Mouse (Mus musculus): ENCODE measurements around the gene Phactr2. TPM values are rescaled to one million over a fixed set of nuclear protein-coding genes. Genes with fewer than 3 reads are reported as not detected.

The Phactr2 gene
- polyA plus RNA-seq, 2 experiments, result 1.5 to 3.5 TPM

GRCm38 (mm10) chr10:13220061-13220460 lies 254.2 kb downstream of the Phactr2 start:
- Histone ChIP-seq H3K27ac (no peak overlapping the region), H3K9ac (replicated peaks) (no peak overlapping the region), H3K36me3 (replicated peaks; ENCODE audit: control insufficient read depth, insufficient read depth, low read depth) (no peaks in the 10 kb centered on the region), H3K4me1 (replicated peaks; ENCODE audit: control insufficient read depth in 2 of 2, insufficient read depth in 2 of 2, low read length in 1 of 2) (peaks cover 0 to 5% of the 10 kb centered on the region in 2 experiments; a peak in 2 of 4 replicates), H3K9me3 (ENCODE audit: control insufficient read depth, low read length) (no peaks in the 10 kb centered on the region), H3K27me3 (ENCODE audit: control insufficient read depth, insufficient read depth, low read length) (no peaks in the 10 kb centered on the region), H3K4me3 (ENCODE audit: insufficient read depth in 1 of 2, low read depth in 2 of 2, low read length in 2 of 2) (no peak overlapping the region), H3K4me2 (ENCODE audit: low read depth) (no peak overlapping the region)
- 54% methylated on average over 1 of the region's 1 CpGs for WGBS (ENCODE audit: insufficient replicate concordance)
- no peak for TF ChIP-seq EP300 (IDR thresholded peaks at IDR 0.05; ENCODE audit: low read depth)
- no peak for DNase-seq (ENCODE audit: low read depth in 3 of 3, low spot score in 3 of 3)
- no peak for ATAC-seq (ENCODE audit: insufficient read depth)

- no peak for TF ChIP-seq EP300 (IDR thresholded peaks at IDR 0.05; ENCODE audit: low read depth)
- TF ChIP-seq CTCF (IDR thresholded peaks at IDR 0.05; ENCODE audit: low read depth), result no peak
- no peak overlapping the region for H3K27ac ChIP-seq
- no peaks in the 10 kb centered on the region for H3K9me3 ChIP-seq (ENCODE audit: control insufficient read depth, low read length)
- H3K4me3 ChIP-seq (ENCODE audit: insufficient read depth in 1 of 2, low read depth in 2 of 2, low read length in 2 of 2), result no peak overlapping the region
- no peak overlapping the region for H3K4me2 ChIP-seq (ENCODE audit: low read depth)
- WGBS (ENCODE audit: insufficient replicate concordance), result 64% methylated on average over 12 of the region's 12 CpGs
- H3K4me1 ChIP-seq (replicated peaks; ENCODE audit: control insufficient read depth in 2 of 2, insufficient read depth in 2 of 2, low read length in 1 of 2), result peaks cover 0 to 12% of the 10 kb centered on the region in 2 experiments; a peak in 2 of 4 replicates
- H3K36me3 ChIP-seq (replicated peaks; ENCODE audit: control insufficient read depth, insufficient read depth, low read depth), result no peaks in the 10 kb centered on the region
- ATAC-seq (ENCODE audit: insufficient read depth) (no peak), DNase-seq (ENCODE audit: low read depth in 3 of 3, low spot score in 3 of 3) (no peak)
- H3K27me3 ChIP-seq (ENCODE audit: control insufficient read depth, insufficient read depth, low read length), result no peaks in the 10 kb centered on the region
- H3K9ac ChIP-seq (replicated peaks), result no peak overlapping the region
Measured at GRCm38 (mm10) chr10:13213956-13214355, 260.3 kb downstream of the Phactr2 start.

GRCm38 (mm10) chr10:13212829-13213228 lies 261.4 kb downstream of the Phactr2 start:
- no peak for DNase-seq (ENCODE audit: low read depth in 3 of 3, low spot score in 3 of 3)
- WGBS (ENCODE audit: insufficient replicate concordance), result 60% methylated on average over 6 of the region's 6 CpGs
- Histone ChIP-seq H3K9ac (replicated peaks) (no peak overlapping the region), H3K4me1 (replicated peaks; ENCODE audit: control insufficient read depth in 2 of 2, insufficient read depth in 2 of 2, low read length in 1 of 2) (peaks cover 0 to 12% of the 10 kb centered on the region in 2 experiments; a peak in 2 of 4 replicates), H3K27me3 (ENCODE audit: control insufficient read depth, insufficient read depth, low read length) (no peaks in the 10 kb centered on the region), H3K9me3 (ENCODE audit: control insufficient read depth, low read length) (no peaks in the 10 kb centered on the region), H3K4me3 (ENCODE audit: insufficient read depth in 1 of 2, low read depth in 2 of 2, low read length in 2 of 2) (no peak overlapping the region), H3K27ac (no peak overlapping the region), H3K4me2 (ENCODE audit: low read depth) (no peak overlapping the region), H3K36me3 (replicated peaks; ENCODE audit: control insufficient read depth, insufficient read depth, low read depth) (no peaks in the 10 kb centered on the region)
- ATAC-seq (ENCODE audit: insufficient read depth), result no peak
- TF ChIP-seq EP300 (IDR thresholded peaks at IDR 0.05; ENCODE audit: low read depth) (no peak), CTCF (IDR thresholded peaks at IDR 0.05; ENCODE audit: low read depth) (no peak)

DNA sequence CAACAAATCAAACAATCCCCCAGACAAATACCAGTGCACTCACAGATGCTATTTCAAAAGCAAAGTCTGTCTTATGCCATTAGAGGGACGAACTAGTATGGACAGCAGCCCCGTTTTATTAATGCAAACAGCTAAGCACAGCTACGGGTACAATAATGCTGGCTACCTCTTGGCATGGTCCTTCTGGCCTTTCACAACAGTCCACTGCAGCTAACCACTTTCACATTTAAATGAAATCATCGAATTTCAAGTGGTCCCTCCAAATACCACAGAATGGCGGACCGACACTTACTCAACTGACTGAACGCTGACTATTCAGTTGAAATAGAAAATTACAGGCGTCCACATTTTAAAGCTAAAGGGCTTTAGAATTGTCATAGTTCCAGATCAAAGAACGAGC lies 261.9 kb downstream of the Phactr2 start:
- no peaks in the 10 kb centered on the region for H3K36me3 ChIP-seq (replicated peaks; ENCODE audit: control insufficient read depth, insufficient read depth, low read depth)
- H3K9ac ChIP-seq (replicated peaks), result no peak overlapping the region
- H3K4me3 ChIP-seq (ENCODE audit: insufficient read depth in 1 of 2, low read depth in 2 of 2, low read length in 2 of 2), result no peak overlapping the region
- 70% methylated on average over 9 of the region's 9 CpGs for WGBS (ENCODE audit: insufficient replicate concordance)
- no peaks in the 10 kb centered on the region for H3K27me3 ChIP-seq (ENCODE audit: control insufficient read depth, insufficient read depth, low read length)
- H3K4me2 ChIP-seq (ENCODE audit: low read depth), result no peak overlapping the region
- peaks cover 0 to 12% of the 10 kb centered on the region in 2 experiments; a peak in 2 of 4 replicates for H3K4me1 ChIP-seq (replicated peaks; ENCODE audit: control insufficient read depth in 2 of 2, insufficient read depth in 2 of 2, low read length in 1 of 2)
- DNase-seq (ENCODE audit: low read depth in 3 of 3, low spot score in 3 of 3) (no peak), ATAC-seq (ENCODE audit: insufficient read depth) (no peak)
- H3K27ac ChIP-seq, result no peak overlapping the region
- H3K9me3 ChIP-seq (ENCODE audit: control insufficient read depth, low read length), result no peaks in the 10 kb centered on the region
- TF ChIP-seq CTCF (IDR thresholded peaks at IDR 0.05; ENCODE audit: low read depth) (no peak), EP300 (IDR thresholded peaks at IDR 0.05; ENCODE audit: low read depth) (no peak)

DNA sequence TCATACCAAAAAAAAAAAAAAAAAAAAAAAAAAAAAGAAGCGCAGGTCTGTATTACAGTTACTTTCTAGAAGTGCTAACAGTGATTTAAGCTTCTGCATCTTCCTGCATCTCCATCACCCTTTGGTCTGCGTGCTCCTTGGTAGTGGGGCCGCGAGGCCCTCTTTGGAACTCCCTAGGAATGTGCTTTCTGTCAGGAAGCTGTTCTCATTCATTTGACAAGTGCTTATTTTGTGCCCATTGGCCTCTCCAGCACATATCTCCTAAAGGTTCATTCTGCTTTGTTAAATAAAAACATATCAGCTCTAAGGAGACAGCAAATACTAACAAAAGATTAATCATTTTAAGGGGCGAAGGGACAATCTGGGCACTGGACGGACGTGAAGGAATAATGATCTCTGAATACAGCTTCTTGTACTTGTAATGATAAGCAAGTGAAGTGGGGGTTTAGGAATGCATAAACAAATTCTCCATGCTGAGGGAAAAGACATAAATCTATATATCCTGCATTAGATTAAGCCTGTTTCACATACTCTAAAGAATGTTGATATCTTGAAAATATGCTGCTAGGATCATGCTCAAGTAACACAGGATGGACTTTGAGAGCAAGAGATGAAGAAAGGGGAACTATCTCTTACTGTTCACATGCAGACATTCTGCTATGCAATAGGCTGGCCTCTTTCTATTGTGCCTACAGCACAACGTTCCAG lies 264.1 kb downstream of the Phactr2 start:
- Histone ChIP-seq H3K9ac (replicated peaks) (no peak overlapping the region), H3K36me3 (replicated peaks; ENCODE audit: control insufficient read depth, insufficient read depth, low read depth) (no peaks in the 10 kb centered on the region), H3K4me2 (ENCODE audit: low read depth) (no peak overlapping the region), H3K27ac (no peak overlapping the region), H3K27me3 (ENCODE audit: control insufficient read depth, insufficient read depth, low read length) (no peaks in the 10 kb centered on the region), H3K4me3 (ENCODE audit: insufficient read depth in 1 of 2, low read depth in 2 of 2, low read length in 2 of 2) (no peak overlapping the region), H3K4me1 (replicated peaks; ENCODE audit: control insufficient read depth in 2 of 2, insufficient read depth in 2 of 2, low read length in 1 of 2) (peaks cover 0 to 7% of the 10 kb centered on the region in 2 experiments; a peak in 2 of 4 replicates), H3K9me3 (ENCODE audit: control insufficient read depth, low read length) (no peaks in the 10 kb centered on the region)
- TF ChIP-seq CTCF (IDR thresholded peaks at IDR 0.05; ENCODE audit: low read depth), result no peak
- no peak for TF ChIP-seq EP300 (IDR thresholded peaks at IDR 0.05; ENCODE audit: low read depth)
- ATAC-seq (ENCODE audit: insufficient read depth) (no peak), DNase-seq (ENCODE audit: low read depth in 3 of 3, low spot score in 3 of 3) (no peak)
- WGBS (ENCODE audit: insufficient replicate concordance), result 64% methylated on average over 8 of the region's 8 CpGs

Data from liver, embryonic 14.5 days (tissue).